Mouse (Mus musculus) embryonic facial prominence, embryonic 14.5 days (tissue): ENCODE measurements around the gene Ahnak2. TPM values are rescaled to one million over a fixed set of nuclear protein-coding genes. Genes with fewer than 3 reads are reported as not detected.
A peak's percentile ranks its signal among the peaks of the same experiment; 100 is the strongest.

Experiments
- ATAC-seq: fragments of 200-750 bp; cut with Nextera tagmentation; 2 replicates; pipeline ENCODE4 v1.8.0; 2017; ENCODE audit warnings: low read depth, moderate number of reproducible peaks, moderate TSS enrichment
- DNase-seq: peaks from one replicate; pipeline ENCODE4 v3.0.0-alpha.2; 2015; ENCODE audit warnings: low spot score
- H3K27ac ChIP-seq: fragments of 300-500 bp; sonication (generic); replicated peaks from 2 replicates; pipeline ENCODE4 v1.5.1; 2014; ENCODE audit warnings: low read depth, mild to moderate bottlenecking, low read length, moderate library complexity
- H3K27me3 ChIP-seq: fragments of 300-500 bp; sonication (generic); replicated peaks from 2 replicates; pipeline ENCODE4 v1.6.1; 2014; ENCODE audit warnings: low read length; ENCODE audit not compliant: control insufficient read depth, insufficient read depth
- H3K36me3 ChIP-seq: fragments of 300-500 bp; sonication (generic); 2 replicates; pipeline ENCODE4 v1.6.1; 2014; ENCODE audit warnings: low read length, mixed read lengths; ENCODE audit not compliant: control insufficient read depth, insufficient read depth
- H3K4me1 ChIP-seq: fragments of 300-500 bp; sonication (generic); 2 replicates; pipeline ENCODE4 v1.6.1; 2014; ENCODE audit warnings: antibody characterized with exemption, low read length; ENCODE audit not compliant: control insufficient read depth, insufficient read depth
- H3K4me2 ChIP-seq: fragments of 300-500 bp; sonication (generic); 2 replicates; pipeline ENCODE4 v1.6.1; 2014; ENCODE audit warnings: low read depth, mild to moderate bottlenecking, low read length, moderate library complexity, mixed read lengths
- H3K4me3 ChIP-seq: fragments of 300-500 bp; sonication (generic); 2 replicates; pipeline ENCODE4 v1.5.1; 2014; ENCODE audit warnings: low read depth, mild to moderate bottlenecking, low read length
- H3K9ac ChIP-seq: fragments of 300-500 bp; sonication (generic); 2 replicates; pipeline ENCODE4 v1.6.1; 2014; ENCODE audit warnings: low read depth, mild to moderate bottlenecking, low read length, moderate library complexity, mixed read lengths
- H3K9me3 ChIP-seq: fragments of 300-500 bp; sonication (generic); 2 replicates; pipeline ENCODE4 v1.6.1; 2016; ENCODE audit warnings: low read length; ENCODE audit not compliant: control insufficient read depth
- WGBS: fragments of 180-500 bp; shearing (Covaris S2); extraction: QIAGEN DNeasy Blood & Tissue Kit; methylation state at CpG from one replicate; pipeline ENCODE4 v1.1.7; 2014; 5-methylcytosine and 5-hydroxymethylcytosine counted together
- polyA plus RNA-seq: library from polyadenylated mRNA; unstranded; fragments of >200 nt; fragmentation: Nextera tagmentation; extraction: Ambion mirVana; gene quantifications from 2 replicates; pipeline ENCODE4 v1.2.1, GENCODE M21; 2014

The Ahnak2 gene
- polyA plus RNA-seq, 1 experiment from 2014 or later: 8.3 TPM

DNA sequence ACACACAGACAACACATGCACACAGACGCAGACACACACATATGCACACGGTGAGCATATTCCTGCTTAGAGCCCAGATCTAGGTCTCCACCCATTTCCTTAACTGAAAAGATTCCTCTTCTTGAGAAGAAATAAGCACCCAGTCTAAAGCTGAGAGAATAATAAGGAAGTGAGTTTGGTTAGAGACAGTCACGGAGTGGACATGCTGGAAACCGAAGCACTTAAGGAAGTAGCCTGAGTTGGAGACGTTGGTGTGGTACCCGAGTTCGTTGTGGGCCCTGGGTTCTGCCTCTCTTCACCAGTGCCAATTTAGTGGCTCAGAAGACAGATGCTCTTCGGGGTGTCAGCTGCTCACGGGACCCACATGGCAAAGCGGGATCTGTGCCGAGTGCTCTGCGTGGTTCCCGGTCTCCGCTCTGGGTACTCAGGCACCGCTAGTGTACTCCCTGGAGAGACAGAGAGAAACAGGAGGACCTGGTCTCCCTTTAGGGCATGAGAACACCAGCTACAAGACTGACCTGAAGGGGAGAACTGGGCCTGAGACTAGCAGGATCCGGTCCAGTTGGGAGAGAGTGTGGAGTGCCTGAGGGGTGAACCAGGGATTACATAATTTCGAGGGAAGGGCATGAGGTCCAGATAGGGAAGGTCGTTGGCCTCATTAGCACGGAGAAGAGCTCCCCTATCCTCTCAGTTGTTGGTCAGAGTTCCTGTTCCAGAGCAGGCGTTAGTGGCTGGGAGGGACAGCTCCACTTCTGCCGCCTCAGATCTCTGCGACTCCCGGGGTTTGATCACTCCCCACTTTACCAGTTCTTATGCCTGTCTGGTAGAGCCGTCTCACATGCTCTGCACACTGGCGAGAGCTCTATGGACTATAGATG lies 38.0 kb upstream of the Ahnak2 start:
- no peak overlapping the region for H3K27ac ChIP-seq
- WGBS: 76% methylated on average over 25 of the region's 25 CpGs
- H3K36me3 ChIP-seq: no peaks in the 10 kb centered on the region
- ATAC-seq: no peak
- DNase-seq: no peak
- no peaks in the 10 kb centered on the region for H3K4me1 ChIP-seq
- H3K27me3 ChIP-seq: no peaks in the 10 kb centered on the region
- H3K4me2 ChIP-seq: no peak overlapping the region
- no peak overlapping the region for H3K9ac ChIP-seq
- no peaks in the 10 kb centered on the region for H3K9me3 ChIP-seq
- no peak overlapping the region for H3K4me3 ChIP-seq

- no peaks in the 10 kb centered on the region for H3K9me3 ChIP-seq
- H3K4me1 ChIP-seq: peaks cover 6% of the 10 kb centered on the region; the same call in 1 of the 2 replicates
- no peaks in the 10 kb centered on the region; the same call in 1 of the 2 replicates for H3K36me3 ChIP-seq
- no peak overlapping the region for H3K27ac ChIP-seq
- no peak overlapping the region for H3K9ac ChIP-seq
- whole genome bisulfite sequencing: 68% methylated on average over 2 of the region's 2 CpGs
- ATAC-seq: no peak
- H3K4me3 ChIP-seq: no peak overlapping the region
- no peak overlapping the region for H3K4me2 ChIP-seq
- no peaks in the 10 kb centered on the region for H3K27me3 ChIP-seq
- DNase-seq: no peak
Measured at GRCm38 (mm10) chr12:112835046-112835445, 32.6 kb upstream of the Ahnak2 start.

DNA sequence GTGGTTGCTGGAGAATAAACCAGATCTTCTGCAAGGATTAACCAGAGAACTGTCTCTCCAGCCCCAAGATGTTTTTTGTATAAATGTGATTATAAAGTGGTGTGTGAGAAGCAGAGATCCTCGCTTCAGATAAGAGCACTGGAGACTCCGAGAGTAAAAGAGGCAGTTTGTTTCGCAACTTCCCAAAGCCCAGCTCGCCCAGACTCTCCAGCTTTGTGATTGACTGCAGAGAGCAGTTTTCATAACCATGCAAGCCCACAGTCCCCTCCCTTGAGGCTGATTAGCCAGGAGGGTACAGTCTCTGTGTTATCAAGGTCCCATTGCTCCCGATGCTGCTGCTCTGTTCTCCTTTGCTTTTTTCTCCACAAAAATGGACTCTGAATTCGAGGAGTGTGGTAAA lies 31.1 kb upstream of the Ahnak2 start:
- no peak overlapping the region for H3K9ac ChIP-seq
- no peaks in the 10 kb centered on the region for H3K9me3 ChIP-seq
- no peak overlapping the region for H3K4me3 ChIP-seq
- WGBS: 83% methylated on average over 6 of the region's 6 CpGs
- H3K4me2 ChIP-seq: no peak overlapping the region
- peaks cover 7% of the 10 kb centered on the region; the same call in 1 of the 2 replicates for H3K4me1 ChIP-seq
- DNase-seq (no peak), ATAC-seq (no peak)
- no peaks in the 10 kb centered on the region for H3K27me3 ChIP-seq
- H3K36me3 ChIP-seq: no peaks in the 10 kb centered on the region; the same call in 1 of the 2 replicates
- H3K27ac ChIP-seq: no peak overlapping the region

- Histone ChIP-seq H3K9ac (no peak overlapping the region), H3K4me3 (no peak overlapping the region), H3K27ac (no peak overlapping the region), H3K4me2 (no peak overlapping the region), H3K4me1 (peaks cover 15% of the 10 kb centered on the region), H3K27me3 (no peaks in the 10 kb centered on the region), H3K36me3 (peaks cover 8% of the 10 kb centered on the region), H3K9me3 (no peaks in the 10 kb centered on the region)
- ATAC-seq (no peak), DNase-seq (no peak)
- WGBS: 92% methylated on average over 5 of the region's 5 CpGs
Measured at GRCm38 (mm10) chr12:112832411-112832810, 30.0 kb upstream of the Ahnak2 start.

GRCm38 (mm10) chr12:112830570-112830969 lies 28.1 kb upstream of the Ahnak2 start:
- no peak overlapping the region for H3K27ac ChIP-seq
- ATAC-seq (no peak), DNase-seq (no peak)
- peak overlapping the region; percentile 93 for H3K4me3 ChIP-seq
- peak overlapping the region; percentile 85 for H3K9ac ChIP-seq
- peaks cover 22% of the 10 kb centered on the region for H3K4me1 ChIP-seq
- no peaks in the 10 kb centered on the region for H3K9me3 ChIP-seq
- H3K4me2 ChIP-seq: peak overlapping the region; percentile 80
- 84% methylated on average over 3 of the region's 3 CpGs for WGBS
- no peaks in the 10 kb centered on the region for H3K27me3 ChIP-seq
- peaks cover 26% of the 10 kb centered on the region for H3K36me3 ChIP-seq

DNA sequence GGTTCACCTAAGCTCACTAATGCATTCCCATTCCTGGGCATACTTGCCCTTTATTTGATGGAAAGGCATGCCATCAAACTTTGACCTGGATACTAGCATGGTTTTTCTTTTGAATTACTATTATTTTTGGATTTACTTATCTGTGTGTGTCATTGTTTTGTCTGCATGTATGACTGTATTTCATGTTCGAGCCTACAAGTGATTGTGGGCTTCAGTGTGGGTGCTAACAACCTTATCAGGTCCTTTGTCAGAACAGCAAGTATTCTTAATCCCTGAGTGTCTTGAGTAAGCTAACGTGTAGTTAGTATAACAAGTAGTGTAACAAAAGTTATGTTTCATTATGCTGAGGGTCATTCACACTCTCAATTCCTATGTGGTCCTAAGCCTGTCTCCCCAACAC lies 27.7 kb upstream of the Ahnak2 start:
- peak overlapping the region; percentile 67 for H3K27ac ChIP-seq
- DNase-seq (no peak), ATAC-seq (no peak)
- peaks cover 30% of the 10 kb centered on the region for H3K36me3 ChIP-seq
- no peaks in the 10 kb centered on the region for H3K9me3 ChIP-seq
- peak overlapping the region; percentile 80 for H3K4me2 ChIP-seq
- H3K4me1 ChIP-seq: peaks cover 22% of the 10 kb centered on the region
- 25% methylated on average over 2 of the region's 2 CpGs for WGBS
- H3K4me3 ChIP-seq: peak overlapping the region; percentile 93
- H3K27me3 ChIP-seq: no peaks in the 10 kb centered on the region
- H3K9ac ChIP-seq: peak overlapping the region; percentile 85

DNA sequence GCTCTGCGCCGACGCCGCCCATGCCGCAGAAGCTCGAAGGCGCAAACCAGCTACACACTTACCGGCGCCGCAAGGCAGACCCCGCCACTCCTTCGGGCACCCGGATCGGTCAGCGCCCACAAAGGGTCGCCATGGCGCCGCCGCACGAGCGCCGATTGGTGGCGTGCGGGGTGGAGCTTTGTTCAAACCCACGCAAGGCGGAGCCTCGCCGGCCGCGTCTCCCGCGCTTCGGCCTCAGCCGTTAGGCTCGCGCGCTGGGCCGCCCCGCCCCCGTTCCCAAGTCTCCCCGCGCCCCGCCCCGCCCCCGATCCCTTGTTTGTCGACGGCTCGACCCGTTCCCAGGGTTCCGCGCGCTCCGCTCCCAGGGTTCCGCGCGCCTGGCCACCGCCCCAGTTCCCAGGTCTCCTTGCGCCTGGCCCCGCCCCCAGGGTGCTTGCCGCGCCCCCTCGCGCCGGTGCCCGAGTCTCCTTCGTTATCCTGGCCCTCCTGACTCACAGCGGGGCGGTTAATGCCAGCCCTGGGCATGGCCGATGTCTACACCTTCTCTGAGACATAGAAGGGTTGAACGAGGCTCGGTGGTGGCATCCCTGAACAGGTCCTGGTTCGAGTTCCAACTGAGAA lies 26.9 kb upstream of the Ahnak2 start, which contains the start of gene Cdca4:
Gene Cdca4 (minus strand): TSS at position 180 of the 621 bp plus-strand sequence.
- Histone ChIP-seq H3K4me3 (peak within 1 kb of the TSS; percentile 93), H3K27ac (peak within 1 kb of the TSS; percentile 89), H3K36me3 (peaks cover 33% of the 10 kb centered on the region), H3K9me3 (no peaks in the 10 kb centered on the region), H3K4me1 (peaks cover 24% of the 10 kb centered on the region), H3K4me2 (peak within 1 kb of the TSS; percentile 87), H3K9ac (peak within 1 kb of the TSS; percentile 98), H3K27me3 (no peaks in the 10 kb centered on the region)
- ATAC-seq (peak; percentile 96), DNase-seq (peak; percentile 98)
- WGBS: under 1% methylated on average over 26 of the region's 72 CpGs

GRCm38 (mm10) chr12:112828501-112829243 lies 26.2 kb upstream of the Ahnak2 start:
- H3K27ac ChIP-seq: peak overlapping the region; percentile 89
- peaks cover 39% of the 10 kb centered on the region for H3K36me3 ChIP-seq
- peak overlapping the region; percentile 98 for H3K9ac ChIP-seq
- peak; percentile 87 for ATAC-seq
- DNase-seq: peak; percentile 85
- H3K27me3 ChIP-seq: no peaks in the 10 kb centered on the region
- H3K4me1 ChIP-seq: peaks cover 24% of the 10 kb centered on the region
- H3K4me2 ChIP-seq: peak overlapping the region; percentile 87
- under 1% methylated on average over 33 of the region's 51 CpGs for WGBS
- no peaks in the 10 kb centered on the region for H3K9me3 ChIP-seq
- peak overlapping the region; percentile 93 for H3K4me3 ChIP-seq
